Mouse (Mus musculus) lung, postnatal 14 days (tissue): ENCODE data around the gene Slc5a10.
A peak's percentile ranks its signal among the peaks of the same experiment; 100 is the strongest.

Experiments used
- DNase-seq: peaks from one replicate; pipeline ENCODE4 v3.0.0; 2021

Slc5a10 gene

DNA sequence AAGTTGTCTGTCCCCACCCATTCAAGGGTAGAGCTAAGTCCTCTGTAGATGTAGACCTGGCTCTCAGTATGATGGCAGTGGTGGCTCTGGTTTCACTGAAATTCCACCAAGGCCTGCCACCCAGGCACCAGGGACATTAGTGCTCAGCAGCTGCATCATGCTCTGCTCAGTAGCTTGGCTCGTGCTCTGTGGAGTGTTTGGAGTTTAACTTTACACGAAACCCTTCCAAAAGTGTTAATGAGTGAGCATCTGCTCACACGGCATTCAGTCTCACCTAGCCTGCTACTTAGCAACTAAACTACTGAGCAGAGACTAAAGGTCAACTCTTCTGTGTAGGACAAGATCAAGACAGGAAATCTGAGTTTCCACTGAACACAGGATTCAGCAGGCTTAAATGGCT, at the start of gene Slc5a10:
Slc5a10 (minus strand) TSS at position 191 of the 400 bp plus-strand sequence.
- DNase-seq, result no peak

GRCm38 (mm10) chr11:61761584-61762407, 41.2 kb upstream of the Slc5a10 start, which contains the start of gene Prpsap2:
Prpsap2 (minus strand) TSS chr11:61762088.
- DNase-seq, result peak; percentile 100

GRCm38 (mm10) chr11:61760518-61760917, 39.9 kb upstream of the Slc5a10 start:
- DNase-seq, result no peak

- DNase-seq, result no peak
These were observed 36.5 kb upstream of the Slc5a10 start for GRCm38 (mm10) chr11:61757151-61757550.

DNA sequence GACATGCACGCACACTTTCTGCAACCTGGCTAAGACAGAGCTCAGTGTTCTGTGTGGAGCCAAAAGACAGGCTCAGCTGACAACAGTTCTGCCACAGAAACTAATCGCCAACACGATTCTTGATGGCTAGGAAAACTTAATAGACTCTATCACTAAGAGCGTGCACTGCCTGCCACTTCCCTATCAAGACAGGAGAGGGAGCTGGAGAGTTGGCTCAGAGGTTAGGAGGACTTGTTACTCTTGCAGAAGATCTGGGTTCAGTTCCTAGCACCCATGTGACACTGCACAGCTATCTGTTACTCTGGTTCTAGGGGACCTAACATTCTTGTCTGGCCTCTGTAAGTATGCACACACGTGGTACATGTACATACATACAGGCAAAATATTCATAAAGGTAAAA, 31.0 kb upstream of the Slc5a10 start:
- no peak for DNase-seq

GRCm38 (mm10) chr11:61747161-61747560, 26.5 kb upstream of the Slc5a10 start:
- no peak for DNase-seq

DNA sequence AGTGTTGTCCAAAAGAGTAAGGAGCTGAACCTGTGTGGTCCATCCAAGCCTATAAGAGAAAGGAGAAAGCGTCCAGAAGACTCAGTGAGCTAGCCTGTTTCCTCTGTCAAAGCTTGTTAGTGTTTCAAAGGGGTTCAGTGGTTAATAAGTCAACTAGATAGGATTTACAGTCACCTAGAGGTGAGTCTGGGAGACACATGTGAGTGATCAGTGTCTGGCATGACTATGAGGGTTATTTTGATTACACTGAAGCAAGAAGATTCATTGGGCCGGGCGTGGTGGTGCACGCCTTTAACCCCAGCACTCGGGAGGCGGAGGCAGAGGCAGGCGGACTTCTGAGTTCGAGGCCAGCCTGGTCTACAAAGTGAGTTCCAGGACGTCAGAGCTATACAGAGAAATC, 25.2 kb upstream of the Slc5a10 start:
- no peak for DNase-seq

- DNase-seq, result no peak
These were observed 23.8 kb upstream of the Slc5a10 start for GRCm38 (mm10) chr11:61744460-61744859.

- DNase-seq, result no peak
These were observed 23.1 kb upstream of the Slc5a10 start for GRCm38 (mm10) chr11:61743768-61744167.

DNA sequence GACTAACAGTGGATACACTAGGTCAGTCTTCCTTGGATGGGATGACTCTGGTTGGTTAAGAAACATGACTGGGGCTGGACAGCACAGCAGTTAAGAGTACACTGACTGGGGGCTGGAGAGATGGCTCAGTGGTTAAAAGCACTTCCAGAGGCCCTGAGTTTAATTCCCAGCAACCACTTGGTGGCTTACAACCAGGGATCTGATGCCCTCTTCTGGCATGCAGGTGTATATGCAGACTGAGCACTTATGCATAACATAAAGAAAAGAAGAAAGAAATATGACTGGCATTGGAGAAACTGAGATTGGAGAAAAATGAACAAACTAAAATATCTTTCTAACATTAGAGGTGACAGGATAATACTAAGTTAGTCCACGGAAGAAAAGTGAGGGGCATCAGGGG, 19.9 kb upstream of the Slc5a10 start:
- DNase-seq, result no peak

- no peak for DNase-seq
These were observed 16.7 kb upstream of the Slc5a10 start for GRCm38 (mm10) chr11:61737290-61737689.

- no peak for DNase-seq
These were observed 12.0 kb upstream of the Slc5a10 start for GRCm38 (mm10) chr11:61732672-61733071.

- DNase-seq, result no peak
These were observed 7.4 kb upstream of the Slc5a10 start for GRCm38 (mm10) chr11:61728037-61728436.

DNA sequence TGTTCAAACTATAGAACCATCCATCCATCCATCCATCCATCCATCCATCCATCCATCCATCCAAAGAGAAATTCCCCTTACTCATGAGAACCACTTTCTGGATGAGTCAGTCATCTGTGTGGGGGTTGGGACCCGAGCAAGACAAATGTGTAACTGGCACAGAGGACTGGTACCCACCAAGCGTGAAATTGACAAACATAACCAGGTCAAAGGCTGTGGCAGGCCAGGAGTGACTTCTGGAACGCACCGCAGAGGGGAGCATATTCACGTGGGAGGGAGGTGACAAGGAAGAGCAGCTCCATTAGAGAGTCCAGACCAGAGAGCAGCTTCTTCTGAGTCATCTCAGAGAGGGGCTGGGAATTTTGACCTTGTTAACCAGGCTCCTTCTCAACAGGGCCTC, 1.5 kb upstream of the Slc5a10 start:
- no peak for DNase-seq

DNA sequence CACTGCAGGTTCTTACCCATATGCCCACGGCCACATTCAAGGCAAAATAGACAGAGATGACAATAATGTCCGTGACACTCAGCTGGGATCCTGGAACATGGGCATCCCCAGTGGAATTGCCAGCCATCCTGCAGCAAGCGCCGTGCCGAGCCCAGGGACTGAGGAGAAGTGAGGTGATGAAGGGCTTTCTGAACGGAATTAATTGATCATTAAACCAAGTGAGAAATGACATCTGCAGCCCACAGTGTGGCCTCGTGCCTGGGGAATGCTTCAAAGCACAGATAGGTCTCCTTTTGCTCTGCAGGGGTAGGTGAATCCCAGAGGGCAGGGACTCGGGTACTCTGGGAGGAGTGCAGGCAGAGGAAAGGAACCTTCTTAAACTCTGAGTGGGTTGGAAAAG, 800 bp downstream of the Slc5a10 start:
- DNase-seq, result no peak

- DNase-seq, result no peak
These were observed 1.2 kb downstream of the Slc5a10 start for GRCm38 (mm10) chr11:61719387-61719786.

GRCm38 (mm10) chr11:61717990-61718389, 2.6 kb downstream of the Slc5a10 start:
- no peak for DNase-seq

DNA sequence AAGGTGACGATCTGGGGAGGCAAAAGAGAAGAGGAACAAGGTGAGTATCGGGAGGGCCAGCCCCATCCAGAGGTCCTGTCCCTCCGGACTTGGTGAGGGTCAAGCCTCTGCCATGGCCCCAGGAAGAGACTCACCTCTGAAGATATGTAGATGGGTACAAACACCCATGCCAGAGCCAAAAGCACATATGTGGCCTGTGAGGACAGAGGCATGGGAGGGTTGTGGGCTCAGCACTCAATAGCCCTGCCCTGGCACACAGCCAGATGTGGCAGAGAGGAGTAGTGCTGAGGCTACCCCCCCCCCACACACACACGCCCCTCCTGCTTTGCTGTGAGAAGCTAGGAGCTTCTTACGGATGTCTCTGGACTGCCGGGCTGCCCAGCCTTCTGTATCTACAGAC, 5.5 kb downstream of the Slc5a10 start:
- no peak for DNase-seq

DNA sequence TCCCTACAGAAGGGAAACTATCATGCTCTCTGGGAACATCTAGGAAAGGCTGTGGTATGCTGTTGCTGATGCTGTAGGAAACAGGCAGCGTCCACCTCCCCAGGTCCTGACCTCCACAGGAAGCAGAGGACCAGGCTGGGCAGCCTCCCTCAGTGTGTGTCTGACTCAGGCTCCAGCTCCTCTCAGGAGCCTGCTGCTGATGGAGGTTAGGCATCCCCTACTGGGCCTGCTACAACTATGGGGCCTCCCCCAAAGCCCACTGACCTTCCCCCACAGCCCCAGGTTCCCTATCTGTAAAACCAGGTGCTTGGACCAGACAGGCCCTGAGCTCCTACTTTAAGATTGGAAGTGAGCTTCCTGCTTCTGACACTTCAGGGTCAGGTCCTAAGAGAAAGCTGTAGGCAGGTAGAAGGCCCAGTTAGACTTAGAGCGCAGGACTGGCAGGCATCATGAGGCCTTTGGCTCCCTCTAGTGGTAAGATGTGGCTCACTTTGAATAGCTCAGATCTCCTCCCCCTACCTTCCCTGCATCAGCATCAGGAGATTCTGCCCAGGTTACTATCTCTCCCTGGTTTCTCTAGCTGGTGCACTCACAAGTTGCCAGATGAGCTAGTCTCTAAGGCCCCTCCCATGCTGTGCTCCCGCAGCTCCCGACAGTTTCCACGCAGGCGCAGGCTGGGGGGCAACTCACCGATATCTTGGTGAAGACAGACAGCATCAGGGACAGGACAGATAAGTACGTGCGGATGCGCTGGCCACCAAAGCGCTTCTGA, 6.1 kb downstream of the Slc5a10 start:
- peak; percentile 80 for DNase-seq

- no peak for DNase-seq
These were observed 7.3 kb downstream of the Slc5a10 start for GRCm38 (mm10) chr11:61713157-61713855.

- DNase-seq, result no peak
These were observed 11.7 kb downstream of the Slc5a10 start for GRCm38 (mm10) chr11:61708928-61709327.

GRCm38 (mm10) chr11:61706232-61706631, 14.4 kb downstream of the Slc5a10 start:
- no peak for DNase-seq

- no peak for DNase-seq
These were observed 15.0 kb downstream of the Slc5a10 start for GRCm38 (mm10) chr11:61705581-61705980.
